Mouse (Mus musculus) heart, adult 2 months (tissue): ENCODE measurements around the gene Jtb.

ENCODE experiments used
- CTCF ChIP-seq: fragments of 200-600 bp; IDR thresholded peaks from 2 replicates; pipeline ENCODE4 v1.8.1; 2022; ENCODE audit warnings: antibody characterized with exemption, mild to moderate bottlenecking, moderate library complexity
- EP300 ChIP-seq: fragments of 200-500 bp; IDR thresholded peaks from 2 replicates; pipeline ENCODE4 v1.6.1; 2011; ENCODE audit warnings: low read depth, low read length, control low read depth; ENCODE audit not compliant: insufficient read depth

DNA sequence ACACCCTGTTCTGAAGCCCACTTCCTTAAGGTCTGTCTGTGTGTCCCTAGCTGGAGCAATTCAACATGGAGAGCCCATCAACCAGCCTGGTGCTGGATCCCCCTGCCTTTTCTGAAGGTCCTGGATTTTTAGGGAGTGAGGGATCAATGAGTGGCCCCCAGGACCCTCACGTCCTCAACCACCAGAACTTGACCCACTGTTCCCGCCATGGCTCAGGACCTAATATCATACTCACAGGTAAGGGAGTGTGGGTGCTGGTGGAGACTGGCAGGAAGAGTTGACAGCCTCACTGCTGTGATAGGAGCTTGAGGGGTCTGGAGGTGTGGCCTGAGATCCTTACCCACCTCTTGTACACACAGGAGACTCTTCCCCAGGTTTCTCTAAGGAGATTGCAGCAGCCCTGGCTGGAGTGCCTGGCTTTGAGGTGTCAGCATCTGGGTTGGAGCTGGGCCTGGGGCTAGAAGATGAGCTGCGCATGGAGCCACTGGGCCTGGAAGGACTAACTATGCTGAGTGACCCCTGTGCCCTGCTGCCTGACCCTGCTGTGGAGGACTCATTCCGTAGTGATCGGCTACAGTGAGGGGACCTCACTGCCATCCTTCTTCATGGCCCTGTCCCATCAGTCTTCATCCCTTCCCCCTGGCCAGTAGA is 31.8 kb downstream of the Jtb start:
- TF ChIP-seq EP300, result no peak
- no peak for TF ChIP-seq CTCF
